Mouse (Mus musculus) testis, adult 2 months (tissue): ENCODE measurements around the gene Arid1a. TPM values are rescaled to one million over a fixed set of nuclear protein-coding genes. Genes with fewer than 3 reads are reported as not detected.
A peak's percentile ranks its signal among the peaks of the same experiment; 100 is the strongest.

ENCODE experiments used
- H3K27ac ChIP-seq: fragments of 200-500 bp; 2 replicates; pipeline ENCODE4 v1.5.1; 2012; ENCODE audit warnings: low read depth, low read length; ENCODE audit not compliant: control insufficient read depth, insufficient read depth
- H3K27me3 ChIP-seq: fragments of 200-500 bp; 2 replicates; pipeline ENCODE4 v1.6.1; 2012; ENCODE audit warnings: mild to moderate bottlenecking, low read length, moderate library complexity; ENCODE audit not compliant: control insufficient read depth, insufficient read depth
- H3K36me3 ChIP-seq: fragments of 200-500 bp; 2 replicates; pipeline ENCODE4 v1.6.1; 2012; ENCODE audit warnings: mild to moderate bottlenecking, low read length; ENCODE audit not compliant: control insufficient read depth, insufficient read depth
- H3K4me1 ChIP-seq: fragments of 200-500 bp; 2 replicates; pipeline ENCODE4 v1.6.1; 2012; ENCODE audit warnings: low read length; ENCODE audit not compliant: control insufficient read depth, insufficient read depth
- H3K4me3 ChIP-seq: fragments of 200-500 bp; 2 replicates; pipeline ENCODE4 v1.5.1; 2012; ENCODE audit warnings: low read depth, mild to moderate bottlenecking, low read length, moderate library complexity, mixed read lengths; ENCODE audit not compliant: control insufficient read depth
- CTCF ChIP-seq: fragments of 200-500 bp; IDR thresholded peaks from 2 replicates; pipeline ENCODE4 v1.5.1; 2012; ENCODE audit warnings: low read depth, mild to moderate bottlenecking, inconsistent platforms, low read length, moderate library complexity; ENCODE audit not compliant: control insufficient read depth, insufficient read depth, insufficient replicate concordance
- POLR2A ChIP-seq: fragments of 200-500 bp; IDR thresholded peaks from 2 replicates; pipeline ENCODE4 v1.6.1; 2012; ENCODE audit warnings: low read depth, mild to moderate bottlenecking, inconsistent platforms, low read length, moderate library complexity; ENCODE audit not compliant: control insufficient read depth
- polyA plus RNA-seq: library from polyadenylated mRNA; depleted of rRNA; stranded (reverse); fragments of >200 nt; gene quantifications from 2 replicates; pipeline ENCODE4 v1.2.3, GENCODE M21; 2012

Gene Arid1a
- polyA plus RNA-seq, 1 experiment, result 36.4 TPM

- Histone ChIP-seq H3K27ac (peak overlapping the region; percentile 98), H3K36me3 (no peaks in the 10 kb centered on the region), H3K4me3 (peak overlapping the region; percentile 99), H3K4me1 (peaks cover 24% of the 10 kb centered on the region), H3K27me3 (no peaks in the 10 kb centered on the region)
- no peak for TF ChIP-seq CTCF
- no peak for TF ChIP-seq POLR2A
Measured at GRCm38 (mm10) chr4:133673666-133674330, 82.8 kb downstream of the Arid1a start.

GRCm38 (mm10) chr4:133672845-133673647, 83.5 kb downstream of the Arid1a start:
- Histone ChIP-seq H3K4me3 (peak overlapping the region; percentile 99), H3K27me3 (no peaks in the 10 kb centered on the region), H3K27ac (peak overlapping the region; percentile 98), H3K4me1 (peaks cover 24% of the 10 kb centered on the region), H3K36me3 (no peaks in the 10 kb centered on the region; the same call in 1 of the 2 replicates)
- TF ChIP-seq POLR2A, result no peak; the same call in 1 of the 2 replicates
- no peak for TF ChIP-seq CTCF

DNA sequence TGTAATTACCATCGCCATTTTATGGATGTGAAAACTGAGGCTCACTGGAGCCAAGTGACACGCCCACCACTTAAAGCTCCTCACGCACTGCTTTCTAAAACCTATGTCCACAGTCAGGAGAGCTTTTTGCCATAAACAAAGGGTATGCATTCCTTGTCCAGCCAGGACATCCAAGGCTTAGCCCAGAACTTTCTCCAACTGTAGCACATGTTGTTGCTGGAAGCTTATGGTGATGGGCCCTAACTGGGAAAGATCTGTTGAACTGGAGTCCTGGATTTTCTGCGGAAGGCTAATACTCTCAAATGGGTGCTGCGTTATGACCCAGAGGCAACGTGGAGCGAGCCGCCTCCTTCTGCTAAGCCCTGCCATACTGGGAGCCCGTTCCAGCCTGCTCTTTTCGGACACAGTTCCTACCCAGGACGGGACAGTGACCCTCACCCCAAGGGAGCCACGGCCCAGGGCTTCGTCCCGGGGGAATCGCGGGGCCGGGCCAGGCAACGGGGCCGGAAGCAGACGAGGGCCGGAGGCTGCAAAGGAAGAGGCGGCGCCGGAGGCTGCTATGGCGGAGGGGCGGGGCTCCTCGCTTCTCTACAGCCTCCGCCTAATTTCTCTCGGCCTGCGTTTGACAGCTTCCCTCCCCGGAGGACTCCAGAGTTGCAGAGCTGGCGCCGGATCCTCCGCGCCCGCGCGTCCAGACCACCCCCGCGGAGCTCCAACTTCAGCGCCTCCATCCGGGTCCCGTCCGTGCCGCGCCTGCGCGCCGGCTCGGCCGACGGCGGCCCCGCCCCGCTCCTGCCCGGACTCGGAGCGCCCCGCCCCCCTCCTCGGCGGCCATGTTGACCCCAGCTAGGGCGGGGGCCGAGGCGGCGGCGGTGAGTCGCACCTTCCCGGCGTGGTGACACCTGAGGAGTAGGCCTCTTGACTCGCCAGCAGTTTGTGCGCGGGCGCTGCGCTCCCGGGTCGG, 84.4 kb downstream of the Arid1a start, which contains the start of gene Pigv:
Gene Pigv, minus strand, starts transcription at position 767 of the 964 bp plus-strand sequence.
- no peaks in the 10 kb centered on the region for H3K27me3 ChIP-seq
- TF ChIP-seq POLR2A (peak; percentile 64), CTCF (no peak)
- peak within 1 kb of the TSS; percentile 99 for H3K4me3 ChIP-seq
- peak within 1 kb of the TSS; percentile 98 for H3K27ac ChIP-seq
- H3K36me3 ChIP-seq, result peaks cover 1% of the 10 kb centered on the region; the same call in 1 of the 2 replicates
- peaks cover 24% of the 10 kb centered on the region for H3K4me1 ChIP-seq

DNA sequence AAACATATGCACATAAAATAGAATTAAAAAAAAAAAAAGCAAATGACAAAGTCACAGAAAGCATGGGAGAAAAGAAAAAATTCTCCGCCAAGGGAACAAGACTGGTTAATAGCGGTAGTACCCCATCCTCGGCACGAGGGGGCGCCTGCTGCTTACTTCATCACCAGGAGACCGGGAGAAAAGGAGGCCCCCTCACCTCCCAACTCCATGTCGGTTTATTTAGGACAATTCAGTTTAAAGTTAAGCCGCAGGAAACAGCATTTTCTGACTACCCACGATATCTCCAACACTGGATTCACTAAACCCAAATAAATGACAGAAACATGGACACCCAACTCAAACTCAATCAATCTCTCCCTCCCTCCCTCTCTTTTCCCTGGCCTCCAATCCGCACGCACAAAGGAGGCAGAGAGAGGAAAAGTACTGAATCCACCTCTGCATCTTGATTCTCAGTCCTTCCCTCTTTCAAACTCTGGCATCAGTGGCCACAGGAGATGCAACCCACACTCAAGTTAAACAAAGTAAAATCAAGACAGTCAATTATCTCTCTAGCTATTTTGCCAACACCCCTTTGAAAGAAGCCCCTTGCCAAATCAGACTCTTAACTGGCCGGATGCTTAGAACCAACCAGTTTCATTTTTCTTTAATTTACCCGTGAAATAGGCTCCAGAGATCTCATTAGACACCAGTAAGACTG, 85.2 kb downstream of the Arid1a start:
- H3K4me1 ChIP-seq, result peaks cover 24% of the 10 kb centered on the region

GRCm38 (mm10) chr4:133669652-133670210, 86.8 kb downstream of the Arid1a start:
- TF ChIP-seq POLR2A (no peak), CTCF (peak; percentile 4; the same call in 1 of the 2 replicates)
- no peak overlapping the region for H3K27ac ChIP-seq
- H3K4me1 ChIP-seq, result peaks cover 17% of the 10 kb centered on the region
- H3K4me3 ChIP-seq, result no peak overlapping the region
- peaks cover 1% of the 10 kb centered on the region; the same call in 1 of the 2 replicates for H3K36me3 ChIP-seq
- H3K27me3 ChIP-seq, result no peaks in the 10 kb centered on the region

More for the DNA sequence above, 85.2 kb downstream of the Arid1a start:
- Histone ChIP-seq H3K27ac (peak overlapping the region; percentile 98), H3K27me3 (no peaks in the 10 kb centered on the region), H3K36me3 (peaks cover 1% of the 10 kb centered on the region; the same call in 1 of the 2 replicates), H3K4me3 (peak overlapping the region; percentile 99)
- peak; percentile 71; the same call in 1 of the 2 replicates for TF ChIP-seq CTCF
- TF ChIP-seq POLR2A, result no peak

- no peaks in the 10 kb centered on the region for H3K27me3 ChIP-seq
- no peak overlapping the region for H3K27ac ChIP-seq
- H3K4me3 ChIP-seq, result no peak overlapping the region
- H3K4me1 ChIP-seq, result peaks cover 7% of the 10 kb centered on the region
- H3K36me3 ChIP-seq, result peaks cover 3% of the 10 kb centered on the region; the same call in 1 of the 2 replicates
- TF ChIP-seq CTCF (no peak), POLR2A (no peak)
Measured at GRCm38 (mm10) chr4:133668537-133668936, 88.0 kb downstream of the Arid1a start.
